Mouse (Mus musculus) ZHBTc4 (cell line): Measurements from ENCODE around the gene Cnbp.

Experiments used
- DNase-seq: peaks from one replicate; pipeline ENCODE4 v3.0.0-alpha.2; 2011; ENCODE audit warnings: low read depth, low spot score

Gene Cnbp

GRCm38 (mm10) chr6:87806028-87806427 is 44.9 kb downstream of the Cnbp start:
- no peak for DNase-seq

- no peak for DNase-seq
Observed at GRCm38 (mm10) chr6:87805448-87805847, 45.5 kb downstream of the Cnbp start.

DNA sequence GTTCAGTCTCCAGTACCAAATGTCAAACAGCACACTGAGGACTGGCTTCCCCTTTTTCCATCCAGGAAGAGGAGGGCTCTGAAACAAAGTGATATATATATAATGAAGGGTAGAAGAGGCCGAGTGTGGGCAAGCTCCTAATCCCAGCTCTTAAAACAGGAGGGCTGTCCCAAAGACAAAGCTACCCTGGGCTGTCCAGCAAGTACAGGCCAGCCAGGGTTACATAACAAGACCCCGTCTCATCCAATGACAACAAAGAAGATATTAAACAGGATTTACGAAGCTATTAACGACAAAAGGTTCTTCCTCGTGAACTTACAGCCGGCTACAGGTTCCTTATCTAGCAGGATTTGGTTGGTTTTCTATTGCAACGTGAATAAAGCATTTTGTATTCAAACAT is 46.0 kb downstream of the Cnbp start:
- no peak for DNase-seq

DNA sequence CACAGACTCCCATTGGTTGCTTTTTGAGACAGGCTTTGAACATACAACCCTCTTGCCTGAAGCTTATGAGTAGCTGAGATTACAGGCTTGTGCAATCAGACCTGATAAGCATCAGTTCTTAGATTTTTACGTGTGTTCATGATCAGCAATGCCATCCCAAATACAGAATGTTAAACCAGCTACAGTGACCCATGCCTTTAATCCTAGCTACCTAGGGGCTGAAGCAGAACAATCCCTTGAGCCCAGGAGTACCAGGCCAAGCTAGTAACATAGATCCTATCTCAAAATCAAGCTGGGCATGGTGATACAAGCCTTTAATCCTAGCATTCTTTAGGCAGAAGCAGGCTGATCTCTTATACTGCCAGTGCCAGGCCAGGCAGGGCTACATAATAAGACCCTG is 46.9 kb downstream of the Cnbp start:
- no peak for DNase-seq

GRCm38 (mm10) chr6:87802462-87802861 is 48.4 kb downstream of the Cnbp start:
- no peak for DNase-seq

GRCm38 (mm10) chr6:87799576-87799975 is 51.3 kb downstream of the Cnbp start:
- DNase-seq = no peak

DNA sequence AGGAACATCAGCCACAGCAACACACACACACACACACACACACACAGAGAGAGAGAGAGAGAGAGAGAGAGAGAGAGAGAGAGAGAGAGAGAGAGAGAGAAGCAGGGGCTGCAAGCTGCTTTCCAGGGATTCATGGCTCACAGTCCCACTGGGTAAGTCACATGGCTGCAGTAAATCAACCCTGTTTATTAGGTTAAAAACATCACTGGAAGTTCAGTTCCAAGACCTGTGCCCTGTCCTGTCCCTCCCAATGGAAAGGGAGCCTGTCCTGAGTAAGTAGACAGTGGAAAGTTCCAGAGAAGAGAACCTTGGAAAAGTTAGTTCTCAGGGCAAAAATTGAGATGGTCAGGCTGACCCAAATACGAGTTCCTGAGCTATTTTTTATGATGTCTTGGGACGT is 53.6 kb downstream of the Cnbp start:
- no peak for DNase-seq

- DNase-seq = no peak
Observed at GRCm38 (mm10) chr6:87796251-87796880, 54.5 kb downstream of the Cnbp start.

- DNase-seq = peak; percentile 64
Observed at GRCm38 (mm10) chr6:87795385-87796150, 55.3 kb downstream of the Cnbp start.

DNA sequence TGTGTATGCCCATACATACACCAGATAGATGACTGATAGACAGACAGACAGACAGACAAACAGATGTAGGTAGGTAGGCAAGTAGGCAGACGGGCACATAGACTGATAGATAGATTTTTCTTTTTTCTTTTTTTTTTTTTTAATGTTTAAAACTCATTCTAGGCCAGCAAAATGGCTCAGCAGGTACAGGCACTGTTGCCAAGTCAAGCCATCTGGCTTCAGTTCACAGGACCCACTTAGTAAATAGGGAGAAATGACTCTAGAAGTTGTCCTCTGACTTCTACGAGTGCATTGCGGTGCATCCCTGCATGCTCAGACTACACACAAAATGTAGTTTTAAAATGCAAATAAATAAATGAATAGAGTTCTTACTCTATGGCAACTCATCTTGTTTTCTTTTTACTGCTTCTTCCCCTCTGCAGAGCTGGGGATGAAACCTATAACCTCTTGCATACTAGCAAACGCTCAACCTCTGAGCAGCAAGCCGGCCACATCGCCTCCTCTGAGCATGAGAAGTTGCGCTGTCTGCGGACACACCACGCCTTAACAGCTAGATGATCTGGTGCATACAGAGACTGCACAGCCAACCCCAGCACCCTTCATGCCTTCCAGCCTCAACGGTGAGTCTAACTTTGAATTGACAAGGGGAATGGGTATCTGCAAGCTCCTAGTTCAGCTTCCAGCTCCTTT is 56.9 kb downstream of the Cnbp start:
- DNase-seq = no peak
